Mouse (Mus musculus) spleen, embryonic (tissue): Measurements from ENCODE around the gene Acot7.

Experiments
- CTCF ChIA-PET: fragments of 350-600 bp; sonication (Branson Sonifier 250); formaldehyde crosslinking; loops from one replicate; lab custom pipeline; 2022; lab: Charles Lee

Gene Acot7

GRCm38 (mm10) chr4:152270599-152270998 lies 92.7 kb downstream of the Acot7 start:
- CTCF ChIA-PET, result no interaction called here

- CTCF ChIA-PET, result no interaction called here
Measured at GRCm38 (mm10) chr4:152271334-152271733, 93.4 kb downstream of the Acot7 start.

- CTCF ChIA-PET, result no interaction called here
Measured at GRCm38 (mm10) chr4:152272006-152272405, 94.1 kb downstream of the Acot7 start.

GRCm38 (mm10) chr4:152272449-152273049 lies 94.6 kb downstream of the Acot7 start:
- CTCF ChIA-PET, result no interaction called here

- CTCF ChIA-PET, result no interaction called here
Measured at GRCm38 (mm10) chr4:152273191-152273590, 95.3 kb downstream of the Acot7 start.

- CTCF ChIA-PET, result no interaction called here
Measured at GRCm38 (mm10) chr4:152273621-152274236, 95.8 kb downstream of the Acot7 start, which contains the start of gene Gpr153. Gene Gpr153, plus strand, starts transcription at chr4:152274232.

GRCm38 (mm10) chr4:152274681-152275131 lies 96.8 kb downstream of the Acot7 start:
- CTCF ChIA-PET, result interaction anchor here (0.6 to 0.7 kb wide), 2 partner anchors 138 to 145 kb away, joined by 3 to 5 read pairs; no protein-coding TSS in a partner anchor

- CTCF ChIA-PET, result no interaction called here
Measured at GRCm38 (mm10) chr4:152276389-152277347, 98.7 kb downstream of the Acot7 start.

GRCm38 (mm10) chr4:152277916-152278315 lies 100.0 kb downstream of the Acot7 start:
- CTCF ChIA-PET, result interaction anchor here (0.7 kb wide), 1 partner anchor 15 kb away, joined by 8 read pairs; no protein-coding TSS in a partner anchor

GRCm38 (mm10) chr4:152278986-152279385 lies 101.1 kb downstream of the Acot7 start:
- CTCF ChIA-PET, result no interaction called here

- CTCF ChIA-PET, result interaction anchor here (0.6 kb wide), 1 partner anchor 203 kb away, joined by 3 read pairs; no protein-coding TSS in a partner anchor
Measured at GRCm38 (mm10) chr4:152281601-152282000, 103.7 kb downstream of the Acot7 start.

GRCm38 (mm10) chr4:152282721-152283120 lies 104.8 kb downstream of the Acot7 start:
- CTCF ChIA-PET, result interaction anchor here (0.8 kb wide), 1 partner anchor 50 kb away, joined by 4 read pairs; no protein-coding TSS in a partner anchor

- CTCF ChIA-PET, result interaction anchor here (0.6 to 0.8 kb wide), 2 partner anchors 49 to 354 kb away, joined by 4 to 9 read pairs; no protein-coding TSS in a partner anchor
Measured at GRCm38 (mm10) chr4:152283186-152283950, 105.4 kb downstream of the Acot7 start.

GRCm38 (mm10) chr4:152285505-152285904 lies 107.6 kb downstream of the Acot7 start:
- CTCF ChIA-PET, result no interaction called here

GRCm38 (mm10) chr4:152286183-152286582 lies 108.2 kb downstream of the Acot7 start:
- CTCF ChIA-PET, result interaction anchor here (0.7 to 0.9 kb wide), 2 partner anchors 11 to 113 kb away, joined by 3 to 4 read pairs; no protein-coding TSS in a partner anchor

GRCm38 (mm10) chr4:152286887-152287286 lies 109.0 kb downstream of the Acot7 start:
- CTCF ChIA-PET, result interaction anchor here (0.9 kb wide), 1 partner anchor 113 kb away, joined by 3 read pairs; no protein-coding TSS in a partner anchor

- CTCF ChIA-PET, result interaction anchor here (0.9 kb wide), 1 partner anchor 114 kb away, joined by 3 read pairs; no protein-coding TSS in a partner anchor
Measured at GRCm38 (mm10) chr4:152287317-152288120, 109.6 kb downstream of the Acot7 start.

GRCm38 (mm10) chr4:152288398-152288945 lies 110.5 kb downstream of the Acot7 start:
- CTCF ChIA-PET, result no interaction called here

- CTCF ChIA-PET, result no interaction called here
Measured at GRCm38 (mm10) chr4:152290385-152290784, 112.5 kb downstream of the Acot7 start.
